Mouse (Mus musculus): ENCODE measurements around the gene Rap1gap2.

DNA sequence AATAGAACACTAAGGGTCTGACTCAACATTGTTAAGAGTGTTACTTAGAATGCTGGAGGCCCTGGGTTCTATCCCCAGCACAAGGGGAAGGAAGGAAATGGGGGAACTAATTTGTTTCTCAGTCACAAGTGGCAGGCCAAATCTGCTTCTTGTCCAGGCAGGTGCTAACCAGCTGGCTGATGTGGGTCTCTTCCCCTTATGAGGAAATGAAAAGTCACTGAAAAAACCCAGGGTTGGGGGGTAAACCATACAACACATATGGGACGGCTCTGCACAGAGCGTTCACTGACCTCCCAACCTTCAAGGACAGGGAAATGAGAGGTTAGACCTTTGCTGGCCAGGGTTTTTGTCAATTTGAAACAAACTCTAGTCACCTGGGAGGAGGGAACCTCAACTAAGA is 77.7 kb downstream of the Rap1gap2 start:
- TF ChIP-seq POLR2A (IDR thresholded peaks at IDR 0.05; ENCODE audit: borderline replicate concordance, control insufficient read depth, low read depth, low read length) (no peak), CTCF (IDR thresholded peaks at IDR 0.05; ENCODE audit: control insufficient read depth, insufficient read depth, low read length) (no peak)
